Mouse (Mus musculus) embryonic fibroblast, embryonic 13.5 days (primary cell): ENCODE results near the gene Il17rc. TPM values are rescaled to one million over a fixed set of nuclear protein-coding genes. Genes with fewer than 3 reads are reported as not detected.

Source experiments
- H3K27ac ChIP-seq: 2 replicates; pipeline ENCODE4 v1.5.1; 2012; ENCODE audit warnings: low read length, control low read depth, inconsistent platforms; ENCODE audit not compliant: insufficient read depth
- H3K4me1 ChIP-seq: 2 replicates; pipeline ENCODE4 v1.6.1; 2011; ENCODE audit warnings: low read length; ENCODE audit not compliant: control insufficient read depth, insufficient read depth
- H3K4me3 ChIP-seq: 2 replicates; pipeline ENCODE4 v1.5.1; 2011; ENCODE audit warnings: mild to moderate bottlenecking, control low read depth, low read length; ENCODE audit not compliant: insufficient read depth
- CTCF ChIP-seq: IDR thresholded peaks from 2 replicates; pipeline ENCODE4 v1.5.1; 2011; ENCODE audit warnings: mild to moderate bottlenecking, control low read depth, low read length, moderate library complexity, borderline replicate concordance; ENCODE audit not compliant: insufficient read depth
- POLR2A ChIP-seq: IDR thresholded peaks from 2 replicates; pipeline ENCODE4 v1.6.1; 2011; ENCODE audit warnings: low read depth, mild to moderate bottlenecking, control low read depth, low read length, moderate library complexity
- polyA plus RNA-seq: library from polyadenylated mRNA; stranded (reverse); fragments of >200 nt; gene quantifications from 2 replicates; pipeline ENCODE4 v1.2.4, GENCODE M21; 2011; ENCODE audit warnings: low read depth; ENCODE audit not compliant: missing spikeins, insufficient read length

Gene Il17rc
- polyA plus RNA-seq, 1 experiment = 23.5 TPM

DNA sequence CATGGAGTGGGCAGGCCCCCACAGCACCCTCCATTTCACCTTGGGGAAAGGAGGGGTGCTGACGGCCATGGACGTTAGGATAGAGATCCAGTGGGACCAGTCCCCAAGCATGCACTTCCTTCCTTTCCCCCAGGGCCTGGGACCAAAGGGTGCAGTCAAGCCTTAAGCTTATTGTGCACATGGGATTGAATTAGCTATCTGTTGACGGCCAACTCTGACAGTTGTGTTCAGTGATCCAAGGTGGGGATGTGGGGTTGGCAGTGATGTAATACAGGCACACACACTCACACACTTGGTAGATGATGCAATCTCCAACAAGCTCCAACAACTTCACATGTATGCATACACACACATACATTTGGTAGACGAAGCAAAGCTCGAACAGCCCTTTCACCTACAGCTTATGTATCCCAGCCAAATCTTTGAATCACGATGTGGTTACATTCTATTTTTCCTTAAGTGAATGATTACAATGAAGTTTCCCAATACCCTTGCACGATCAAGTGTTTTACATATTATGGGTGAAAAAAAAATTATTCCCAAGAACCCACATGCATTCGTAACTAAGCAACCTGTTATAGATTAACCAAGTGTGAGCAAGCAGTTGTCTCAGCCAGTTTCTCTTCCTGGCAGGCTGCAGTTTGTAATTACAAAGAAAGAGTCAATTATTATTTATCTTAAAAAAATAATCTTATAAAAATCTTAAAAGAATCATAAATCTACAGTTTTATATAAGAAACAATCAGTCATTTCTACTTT lies 26.8 kb upstream of the Il17rc start:
- H3K27ac ChIP-seq = no peak overlapping the region
- H3K4me3 ChIP-seq = no peak overlapping the region
- TF ChIP-seq CTCF = no peak
- TF ChIP-seq POLR2A = no peak
- no peaks in the 10 kb centered on the region for H3K4me1 ChIP-seq

- no peak for TF ChIP-seq POLR2A
- TF ChIP-seq CTCF = no peak
- no peak overlapping the region for H3K4me3 ChIP-seq
- H3K27ac ChIP-seq = no peak overlapping the region
- H3K4me1 ChIP-seq = peaks cover 3% of the 10 kb centered on the region; the same call in 1 of the 2 replicates
Observed at GRCm38 (mm10) chr6:113447639-113448038, 23.6 kb upstream of the Il17rc start.

GRCm38 (mm10) chr6:113451839-113452238 lies 19.4 kb upstream of the Il17rc start:
- Histone ChIP-seq H3K4me3 (no peak overlapping the region), H3K4me1 (peaks cover 3% of the 10 kb centered on the region; the same call in 1 of the 2 replicates), H3K27ac (no peak overlapping the region)
- TF ChIP-seq CTCF = no peak
- no peak for TF ChIP-seq POLR2A

GRCm38 (mm10) chr6:113455007-113455406 lies 16.2 kb upstream of the Il17rc start:
- peaks cover 3% of the 10 kb centered on the region; the same call in 1 of the 2 replicates for H3K4me1 ChIP-seq
- H3K27ac ChIP-seq = no peak overlapping the region
- TF ChIP-seq CTCF (no peak), POLR2A (no peak)
- no peak overlapping the region for H3K4me3 ChIP-seq

DNA sequence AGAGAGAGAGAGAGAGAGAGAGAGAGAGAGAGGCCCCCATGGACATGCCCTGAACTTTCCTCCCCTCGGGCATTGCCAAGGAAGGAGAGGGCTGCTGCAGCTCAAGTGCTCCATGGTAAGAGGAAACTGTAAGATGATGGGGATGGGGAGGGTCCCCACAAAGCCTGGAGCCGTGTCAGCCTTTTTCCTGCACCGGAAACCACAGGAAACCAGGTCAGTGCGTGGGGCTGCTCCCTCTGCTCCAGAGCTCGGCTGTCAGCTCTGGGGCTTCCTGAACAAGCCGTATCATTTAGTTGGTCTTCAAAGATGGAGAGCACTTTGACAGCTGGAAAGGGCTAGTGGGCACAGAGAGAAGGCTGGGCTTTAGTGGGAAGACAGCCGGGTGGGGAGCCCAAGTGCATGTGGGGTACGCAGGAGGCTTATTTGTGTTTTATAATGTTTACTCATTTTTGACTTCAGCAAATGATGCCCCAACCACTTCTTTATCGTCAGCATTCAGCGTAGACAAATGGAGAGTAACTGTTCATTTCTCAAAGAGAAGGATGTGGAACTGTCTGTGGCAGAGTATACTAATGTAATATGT lies 13.2 kb upstream of the Il17rc start, which contains the start of gene Il17re:
Gene Il17re (plus strand): TSS at position 533 of the 583 bp plus-strand sequence.
- TF ChIP-seq POLR2A (no peak), CTCF (no peak)
- Histone ChIP-seq H3K4me3 (no peak within 1 kb of the TSS), H3K4me1 (no peaks in the 10 kb centered on the region), H3K27ac (no peak within 1 kb of the TSS)

DNA sequence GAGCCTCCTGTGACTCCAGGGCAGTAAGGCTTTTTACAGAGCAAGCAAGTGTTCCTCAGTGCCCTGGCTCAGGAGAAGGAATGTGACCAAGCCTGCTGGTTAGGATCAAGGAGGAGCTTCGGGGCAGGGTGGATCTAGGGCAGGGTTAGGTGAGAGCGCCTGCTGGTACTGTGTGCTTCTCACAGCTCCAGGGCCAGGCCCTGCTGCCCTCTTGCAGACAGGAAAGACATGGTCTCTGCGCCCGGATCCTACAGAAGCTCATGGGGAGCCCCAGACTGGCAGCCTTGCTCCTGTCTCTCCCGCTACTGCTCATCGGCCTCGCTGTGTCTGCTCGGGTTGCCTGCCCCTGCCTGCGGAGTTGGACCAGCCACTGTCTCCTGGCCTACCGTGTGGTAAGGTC lies 12.6 kb upstream of the Il17rc start:
- H3K4me1 ChIP-seq = no peaks in the 10 kb centered on the region
- no peak overlapping the region for H3K27ac ChIP-seq
- TF ChIP-seq CTCF = no peak
- TF ChIP-seq POLR2A = no peak
- H3K4me3 ChIP-seq = no peak overlapping the region

GRCm38 (mm10) chr6:113464040-113464439 lies 7.2 kb upstream of the Il17rc start:
- Histone ChIP-seq H3K4me1 (no peaks in the 10 kb centered on the region), H3K27ac (no peak overlapping the region), H3K4me3 (no peak overlapping the region)
- TF ChIP-seq POLR2A (no peak), CTCF (no peak)

- no peak overlapping the region for H3K27ac ChIP-seq
Observed at GRCm38 (mm10) chr6:113465602-113466001, 5.6 kb upstream of the Il17rc start.

DNA sequence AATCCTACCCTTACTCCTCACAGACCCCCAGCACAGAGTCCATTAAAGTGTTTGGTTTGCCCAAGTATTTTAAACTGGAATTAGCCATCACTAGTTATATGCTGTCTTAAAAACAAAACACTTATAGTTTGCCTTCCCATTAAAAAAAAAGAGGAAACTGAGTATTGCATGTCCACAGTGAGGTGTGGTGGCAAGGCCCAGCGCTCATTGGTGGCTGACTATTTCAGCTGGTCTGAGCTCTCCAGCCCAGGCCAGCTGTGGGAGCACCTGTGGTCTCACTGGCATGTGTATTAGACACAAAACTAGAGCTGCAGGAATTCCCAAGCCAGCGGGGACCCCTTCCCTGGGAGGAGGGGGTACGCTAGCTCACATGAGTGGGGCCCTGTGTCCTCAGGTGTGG lies 2.7 kb upstream of the Il17rc start:
- Histone ChIP-seq H3K4me3 (no peak overlapping the region), H3K4me1 (0 out of 2 replicates have a peak, but pooled peaks cover 2% of the 10 kb centered on the region), H3K27ac (no peak overlapping the region)
- TF ChIP-seq CTCF (no peak), POLR2A (no peak)

More at GRCm38 (mm10) chr6:113465602-113466001, 5.6 kb upstream of the Il17rc start:
- Histone ChIP-seq H3K4me3 (no peak overlapping the region), H3K4me1 (no peaks in the 10 kb centered on the region)
- TF ChIP-seq CTCF (peak; percentile 47; the same call in 1 of the 2 replicates), POLR2A (no peak)

DNA sequence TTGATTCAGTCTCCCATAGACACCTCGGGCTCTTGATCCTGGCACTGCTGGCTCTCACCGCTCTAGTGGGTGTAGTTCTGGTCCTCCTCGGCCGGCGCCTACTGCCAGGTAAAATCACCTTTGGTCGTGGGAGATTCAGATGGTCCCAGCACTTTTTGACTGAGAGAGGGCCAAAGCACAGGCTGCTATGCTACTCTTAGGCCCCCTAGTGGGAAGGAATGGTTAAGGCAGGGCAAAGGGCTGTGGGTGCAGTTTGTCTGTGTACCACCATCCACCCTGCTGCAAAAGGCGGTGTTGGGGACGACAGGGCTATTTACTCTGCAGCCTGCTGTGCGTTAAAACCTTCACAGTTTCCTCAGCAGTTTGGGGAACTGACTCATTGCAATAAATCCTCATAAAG lies 2.2 kb upstream of the Il17rc start:
- TF ChIP-seq CTCF (peak; percentile 68; the same call in 1 of the 2 replicates), POLR2A (no peak)
- no peak overlapping the region for H3K27ac ChIP-seq

More for the DNA sequence above, 2.2 kb upstream of the Il17rc start:
- Histone ChIP-seq H3K4me1 (0 out of 2 replicates have a peak, but pooled peaks cover 2% of the 10 kb centered on the region), H3K4me3 (no peak overlapping the region)
